Mouse (Mus musculus) forebrain, embryonic 10.5 days (tissue): ENCODE measurements at regions not wholly inside any gene's neighbourhood (a gene's known extent, or its start where the extent isn't known, plus 50 kb on each side); places are given as distances from the start of the nearest gene placed in this dataset.

Experiments
- DNase-seq: peaks from one replicate; pipeline ENCODE4 v3.0.0-alpha.2; 2017; ENCODE audit warnings: low spot score; ENCODE audit errors: extremely low spot score
- H3K27ac ChIP-seq: fragments of 300-500 bp; sonication (generic); 2 replicates; pipeline ENCODE4 v1.5.1; 2016; ENCODE audit warnings: mild to moderate bottlenecking
- H3K27me3 ChIP-seq: fragments of 300-500 bp; sonication (generic); 2 replicates; pipeline ENCODE4 v1.6.1; 2016; ENCODE audit warnings: mild to moderate bottlenecking; ENCODE audit not compliant: poor library complexity, severe bottlenecking
- H3K36me3 ChIP-seq: fragments of 300-500 bp; sonication (generic); replicated peaks from 2 replicates; pipeline ENCODE4 v1.6.1; 2016; ENCODE audit warnings: mild to moderate bottlenecking, moderate library complexity
- H3K4me1 ChIP-seq: fragments of 300-500 bp; sonication (generic); 2 replicates; pipeline ENCODE4 v1.6.1; 2016
- H3K4me3 ChIP-seq: fragments of 300-500 bp; sonication (generic); 2 replicates; pipeline ENCODE4 v1.5.1; 2016; ENCODE audit warnings: mild to moderate bottlenecking, moderate library complexity
- H3K9me3 ChIP-seq: fragments of 300-500 bp; sonication (generic); 2 replicates; pipeline ENCODE4 v1.6.1; 2016; ENCODE audit warnings: mild to moderate bottlenecking, moderate library complexity
- WGBS: fragments of 180-500 bp; shearing (Covaris S2); methylation state at CpG from one replicate; pipeline ENCODE4 v1.1.7; 2016; 5-methylcytosine and 5-hydroxymethylcytosine counted together

- peaks cover 15% of the 10 kb centered on the region for H3K4me1 ChIP-seq
- no peaks in the 10 kb centered on the region for H3K9me3 ChIP-seq
- peak overlapping the region; percentile 36 for H3K27ac ChIP-seq
- DNase-seq, result peak; percentile 36
- WGBS, result 62% methylated on average over 12 of the region's 12 CpGs
- no peaks in the 10 kb centered on the region for H3K27me3 ChIP-seq
- H3K4me3 ChIP-seq, result no peak overlapping the region
- H3K36me3 ChIP-seq, result no peaks in the 10 kb centered on the region
Observed at GRCm38 (mm10) chr8:62284378-62285110, 161.6 kb upstream of the Anxa10 start.

GRCm38 (mm10) chr8:62250551-62250950 is 127.6 kb upstream of the Anxa10 start:
- no peak overlapping the region for H3K4me3 ChIP-seq
- no peak for DNase-seq
- whole genome bisulfite sequencing, result 75% methylated on average over 6 of the region's 6 CpGs
- no peak overlapping the region for H3K27ac ChIP-seq
- H3K36me3 ChIP-seq, result no peaks in the 10 kb centered on the region
- no peaks in the 10 kb centered on the region for H3K4me1 ChIP-seq
- H3K9me3 ChIP-seq, result no peaks in the 10 kb centered on the region
- no peaks in the 10 kb centered on the region for H3K27me3 ChIP-seq
